Mouse (Mus musculus) liver, postnatal 0 days (tissue): ENCODE results near the gene Irgc1. TPM values are rescaled to one million over a fixed set of nuclear protein-coding genes. Genes with fewer than 3 reads are reported as not detected.

Experiments used
- ATAC-seq: fragments of 200-750 bp; cut with Nextera tagmentation; 2 replicates; pipeline ENCODE4 v1.8.0; 2017; ENCODE audit warnings: mild to moderate bottlenecking, moderate library complexity
- DNase-seq: peaks from one replicate; pipeline ENCODE4 v3.0.0-alpha.2; 2016
- H3K27ac ChIP-seq: fragments of 300-500 bp; sonication (generic); 2 replicates; pipeline ENCODE4 v1.5.1; 2014; ENCODE audit warnings: antibody characterized with exemption, moderate library complexity, mild to moderate bottlenecking, low read depth
- H3K27me3 ChIP-seq: fragments of 300-500 bp; sonication (generic); 2 replicates; pipeline ENCODE4 v1.6.1; 2014; ENCODE audit warnings: low read length, control low read depth, mixed read lengths; ENCODE audit not compliant: insufficient read depth
- H3K36me3 ChIP-seq: fragments of 300-500 bp; sonication (generic); replicated peaks from 2 replicates; pipeline ENCODE4 v1.6.1; 2014; ENCODE audit warnings: mild to moderate bottlenecking, control low read depth, low read length, moderate library complexity, mixed read lengths; ENCODE audit not compliant: insufficient read depth
- H3K4me1 ChIP-seq: fragments of 300-500 bp; sonication (generic); 2 replicates; pipeline ENCODE4 v1.6.1; 2014; ENCODE audit warnings: antibody characterized with exemption, mild to moderate bottlenecking, control low read depth; ENCODE audit not compliant: insufficient read depth
- H3K4me2 ChIP-seq: fragments of 300-500 bp; sonication (generic); 2 replicates; pipeline ENCODE4 v1.6.1; 2014; ENCODE audit warnings: low read depth, mild to moderate bottlenecking, low read length, moderate library complexity, mixed read lengths
- H3K4me3 ChIP-seq: fragments of 300-500 bp; sonication (generic); 2 replicates; pipeline ENCODE4 v1.5.1; 2014; ENCODE audit warnings: low read depth, low read length
- H3K9ac ChIP-seq: fragments of 300-500 bp; sonication (generic); replicated peaks from 2 replicates; pipeline ENCODE4 v1.6.1; 2014; ENCODE audit warnings: mild to moderate bottlenecking, moderate library complexity
- H3K9me3 ChIP-seq: fragments of 300-500 bp; sonication (generic); 2 replicates; pipeline ENCODE4 v1.6.1; 2016; ENCODE audit warnings: mild to moderate bottlenecking, control low read depth, low read length, mixed read lengths
- CTCF ChIP-seq: sonication (generic); IDR thresholded peaks from 2 replicates; pipeline ENCODE4 v1.5.1; 2016; ENCODE audit warnings: antibody characterized with exemption, low read depth
- EP300 ChIP-seq: IDR thresholded peaks from 2 replicates; pipeline ENCODE4 v1.6.1; 2016; ENCODE audit warnings: antibody characterized with exemption, low read depth, mild to moderate bottlenecking
- WGBS: fragments of 180-500 bp; shearing (Covaris S2); extraction: QIAGEN DNeasy Blood & Tissue Kit; methylation state at CpG from one replicate; pipeline ENCODE4 v1.1.7; 2014; ENCODE audit not compliant: insufficient replicate concordance; 5-methylcytosine and 5-hydroxymethylcytosine counted together
- polyA plus RNA-seq: library from polyadenylated mRNA; unstranded; fragments of >200 nt; fragmentation: Nextera tagmentation; extraction: Ambion mirVana; gene quantifications from 2 replicates; pipeline ENCODE4 v1.2.1, GENCODE M21; 2015

The Irgc1 gene
- polyA plus RNA-seq, 1 experiment from 2014 or later: 0.18 TPM

- no peak overlapping the region for H3K27ac ChIP-seq
- no peaks in the 10 kb centered on the region for H3K27me3 ChIP-seq
- peaks cover 28% of the 10 kb centered on the region for H3K36me3 ChIP-seq
- no peak overlapping the region for H3K9ac ChIP-seq
- DNase-seq (no peak), ATAC-seq (no peak)
- no peak overlapping the region for H3K4me3 ChIP-seq
- 78% methylated on average over 15 of the region's 15 CpGs for WGBS
- no peaks in the 10 kb centered on the region for H3K9me3 ChIP-seq
- no peak overlapping the region for H3K4me2 ChIP-seq
- TF ChIP-seq CTCF (no peak), EP300 (no peak)
- no peaks in the 10 kb centered on the region for H3K4me1 ChIP-seq
These were observed 28.9 kb downstream of the Irgc1 start for GRCm38 (mm10) chr7:24423107-24423763.

GRCm38 (mm10) chr7:24422251-24422650 is 29.8 kb downstream of the Irgc1 start:
- 87% methylated on average over 8 of the region's 8 CpGs for WGBS
- ATAC-seq: no peak
- no peak for TF ChIP-seq EP300
- TF ChIP-seq CTCF: no peak
- Histone ChIP-seq H3K27me3 (no peaks in the 10 kb centered on the region), H3K9me3 (no peaks in the 10 kb centered on the region), H3K4me2 (no peak overlapping the region), H3K36me3 (peaks cover 31% of the 10 kb centered on the region), H3K4me1 (no peaks in the 10 kb centered on the region), H3K27ac (no peak overlapping the region), H3K9ac (no peak overlapping the region), H3K4me3 (no peak overlapping the region)
- DNase-seq: no peak

GRCm38 (mm10) chr7:24421648-24422047 is 30.4 kb downstream of the Irgc1 start:
- no peak for TF ChIP-seq CTCF
- TF ChIP-seq EP300: no peak
- peaks cover 37% of the 10 kb centered on the region for H3K36me3 ChIP-seq
- no peak overlapping the region for H3K4me2 ChIP-seq
- H3K9ac ChIP-seq: no peak overlapping the region
- no peaks in the 10 kb centered on the region for H3K4me1 ChIP-seq
- ATAC-seq (no peak), DNase-seq (no peak)
- 70% methylated on average over 7 of the region's 7 CpGs for WGBS
- H3K27me3 ChIP-seq: no peaks in the 10 kb centered on the region
- H3K4me3 ChIP-seq: no peak overlapping the region
- no peaks in the 10 kb centered on the region for H3K9me3 ChIP-seq
- no peak overlapping the region for H3K27ac ChIP-seq

GRCm38 (mm10) chr7:24419579-24419978 is 32.5 kb downstream of the Irgc1 start:
- Histone ChIP-seq H3K36me3 (peaks cover 37% of the 10 kb centered on the region), H3K4me2 (no peak overlapping the region), H3K9ac (no peak overlapping the region), H3K4me1 (no peaks in the 10 kb centered on the region), H3K27ac (no peak overlapping the region), H3K4me3 (no peak overlapping the region), H3K27me3 (no peaks in the 10 kb centered on the region), H3K9me3 (no peaks in the 10 kb centered on the region)
- no peak for TF ChIP-seq EP300
- TF ChIP-seq CTCF: no peak
- WGBS: 93% methylated on average over 8 of the region's 8 CpGs
- ATAC-seq: no peak
- DNase-seq: no peak

GRCm38 (mm10) chr7:24415261-24415660 is 36.8 kb downstream of the Irgc1 start:
- Histone ChIP-seq H3K27me3 (no peaks in the 10 kb centered on the region), H3K27ac (no peak overlapping the region), H3K36me3 (peaks cover 15% of the 10 kb centered on the region), H3K9ac (0 out of 2 replicates have a peak overlapping the region, but pooled peaks have one; percentile 9), H3K4me3 (no peak overlapping the region), H3K9me3 (no peaks in the 10 kb centered on the region), H3K4me1 (no peaks in the 10 kb centered on the region), H3K4me2 (no peak overlapping the region)
- TF ChIP-seq EP300 (no peak), CTCF (no peak)
- 70% methylated on average over 7 of the region's 7 CpGs for WGBS
- DNase-seq (no peak), ATAC-seq (no peak)

- Histone ChIP-seq H3K36me3 (peaks cover 10% of the 10 kb centered on the region), H3K4me1 (no peaks in the 10 kb centered on the region), H3K9me3 (no peaks in the 10 kb centered on the region), H3K27ac (no peak overlapping the region), H3K4me2 (no peak overlapping the region), H3K4me3 (no peak overlapping the region), H3K27me3 (no peaks in the 10 kb centered on the region), H3K9ac (no peak overlapping the region)
- TF ChIP-seq CTCF: no peak
- TF ChIP-seq EP300: no peak
- DNase-seq (no peak), ATAC-seq (no peak)
- WGBS: 79% methylated on average over 3 of the region's 3 CpGs
These were observed 38.5 kb downstream of the Irgc1 start for GRCm38 (mm10) chr7:24413630-24414029.
